Mouse (Mus musculus) liver, adult 2 months (tissue): ENCODE measurements around the gene Dst.

Source experiments
- CTCF ChIP-seq: fragments of 200-500 bp; IDR thresholded peaks from 2 replicates; pipeline ENCODE4 v1.5.1; 2011; ENCODE audit warnings: low read depth, low read length, control low read depth
- POLR2A ChIP-seq: fragments of 200-500 bp; IDR thresholded peaks from 2 replicates; pipeline ENCODE4 v1.6.1; 2011; ENCODE audit warnings: low read length, control low read depth; ENCODE audit not compliant: insufficient read depth; ENCODE audit errors: extremely low read depth

DNA sequence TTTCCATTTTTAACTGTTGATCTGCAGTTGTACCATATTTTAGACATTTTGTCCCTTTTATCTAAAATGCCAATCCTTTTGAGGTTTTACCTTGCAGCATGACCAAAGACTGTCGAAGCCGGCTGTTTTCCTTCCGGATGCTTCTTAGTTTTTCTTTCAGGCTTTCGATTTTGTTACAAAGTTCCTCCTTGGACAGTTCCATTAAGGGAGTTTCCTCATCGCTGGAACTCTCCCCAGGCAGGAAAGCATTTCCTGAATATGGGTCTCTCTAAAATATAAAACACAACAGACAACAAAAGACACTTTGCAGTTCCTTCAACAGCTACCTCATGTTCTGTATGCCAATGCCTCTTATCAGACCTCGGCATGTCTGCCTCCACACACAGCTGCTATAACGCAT is 29.9 kb upstream of the Dst start:
- TF ChIP-seq CTCF, result no peak
- TF ChIP-seq POLR2A, result no peak
